Mouse (Mus musculus) bone marrow macrophage, adult 2 months (primary cell): ENCODE measurements at regions not wholly inside any gene's neighbourhood (a gene's known extent, or its start where the extent isn't known, plus 50 kb on each side); places are given as distances from the start of the nearest gene placed in this dataset.
"Not testable (repeated sequence)": the region's sequence is repeated elsewhere in the genome, so short reads cannot be mapped to it uniquely, and the experiment has no call there.

Source experiments
- CTCF ChIP-seq: IDR thresholded peaks from 2 replicates; pipeline ENCODE4 v1.5.1; 2012; ENCODE audit warnings: low read depth, mild to moderate bottlenecking, low read length, moderate library complexity
- POLR2A ChIP-seq: IDR thresholded peaks from 2 replicates; pipeline ENCODE4 v1.6.1; 2012; ENCODE audit warnings: mild to moderate bottlenecking, low read depth, low read length, borderline replicate concordance

- not testable (repeated sequence) for TF ChIP-seq CTCF, POLR2A
Measured at GRCm38 (mm10) chr7:60391011-60391863, 251.2 kb upstream of the Snrpn start.
